Mouse (Mus musculus): ENCODE data around the gene Mink1.
"Not testable (repeated sequence)": the region's sequence is repeated elsewhere in the genome, so short reads cannot be mapped to it uniquely, and the experiment has no call there.

Mink1 gene

GRCm38 (mm10) chr11:70557545-70557944 lies 5.1 kb upstream of the Mink1 start:
- in situ Hi-C loops (cut with MboI) = no loop called here

DNA sequence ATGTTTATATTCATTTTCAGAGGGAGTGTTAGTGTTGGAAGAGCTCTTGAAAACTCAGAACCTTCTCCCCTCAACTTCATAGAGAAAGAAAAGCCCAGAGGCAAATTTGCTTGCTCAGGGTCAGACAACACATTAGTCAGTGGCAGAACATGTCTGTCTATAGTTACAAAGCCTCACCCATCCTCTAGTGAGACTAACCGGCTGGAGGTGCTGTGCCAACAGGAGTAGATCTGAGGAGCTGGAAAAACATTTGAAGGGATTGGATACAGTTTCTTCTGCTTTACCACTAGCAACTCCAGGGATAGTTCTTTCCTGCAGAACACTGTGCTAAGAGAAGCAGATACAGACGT lies 769 bp upstream of the Mink1 start:
- in situ Hi-C loops (cut with MboI) = no loop called here

- in situ Hi-C loops (cut with MboI) = no loop called here
Measured at GRCm38 (mm10) chr11:70562995-70563469, 351 bp downstream of the Mink1 start.

DNA sequence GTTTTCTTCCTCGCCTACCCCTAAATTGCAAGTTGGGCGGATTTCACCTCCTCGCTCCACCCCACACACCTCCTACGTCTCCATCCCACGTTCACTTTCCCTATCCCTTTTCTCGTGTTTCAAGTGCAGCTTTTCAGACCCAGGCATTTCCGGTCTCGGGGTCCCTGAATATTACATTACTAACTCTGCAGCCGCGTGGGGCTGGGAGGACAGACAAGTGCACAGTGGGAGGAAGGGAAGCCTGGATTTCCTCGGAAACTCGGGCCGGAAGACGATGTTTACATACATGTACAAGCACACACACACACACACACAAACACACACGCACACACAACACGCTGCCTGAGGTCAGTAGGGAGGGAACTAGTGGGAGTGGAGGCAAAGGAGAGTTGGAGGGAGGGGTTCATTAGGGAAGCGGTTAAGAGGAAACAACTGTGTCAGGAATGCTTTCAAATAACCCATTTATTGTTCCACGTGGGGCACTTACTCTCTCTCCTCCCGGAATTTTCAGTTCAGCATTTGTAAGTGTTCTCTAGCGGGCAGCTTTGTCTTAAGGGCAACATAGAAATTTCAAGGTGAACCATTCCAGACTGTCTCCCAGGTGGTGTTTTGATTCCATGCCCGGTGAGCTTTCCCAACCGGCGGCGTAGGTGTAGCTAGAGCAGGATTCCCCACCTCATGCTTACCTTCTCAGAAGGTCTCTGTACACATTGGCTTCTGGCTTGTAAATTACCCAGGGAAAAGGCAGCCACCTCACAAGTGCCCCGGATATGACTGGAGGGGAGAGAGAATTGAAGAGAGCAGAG lies 992 bp downstream of the Mink1 start:
- in situ Hi-C loops (cut with MboI) = no loop called here

DNA sequence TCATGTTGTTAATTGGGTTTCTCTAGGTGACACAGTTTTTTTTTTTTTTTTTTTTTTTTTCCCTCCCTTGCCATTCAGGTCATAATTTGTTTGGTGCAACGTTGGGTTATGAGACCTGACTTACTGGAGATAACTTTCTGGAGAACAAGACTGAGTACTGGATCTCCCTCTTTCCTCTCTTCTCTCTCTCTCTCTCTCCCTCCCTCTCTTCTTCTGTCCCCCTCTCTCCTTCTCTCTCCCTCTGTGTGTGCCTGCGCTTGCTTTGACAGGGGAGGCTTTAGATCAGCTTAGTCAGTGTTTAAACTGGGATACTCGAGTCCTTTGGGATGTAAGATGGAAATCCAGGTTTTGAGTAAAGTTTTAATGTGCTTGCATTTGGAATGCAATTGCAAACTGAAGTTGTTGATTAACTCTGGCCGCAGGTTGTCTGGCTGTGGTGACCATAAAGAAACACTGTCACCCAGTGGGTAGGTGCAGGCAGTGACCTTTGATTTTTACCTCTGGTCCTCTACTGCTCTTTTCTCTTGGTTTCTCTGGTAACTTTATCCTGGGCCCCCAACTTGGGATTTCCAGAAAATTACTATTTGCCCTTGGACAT lies 1.7 kb downstream of the Mink1 start:
- in situ Hi-C loops (cut with MboI) = no loop called here

GRCm38 (mm10) chr11:70566586-70566985 lies 3.9 kb downstream of the Mink1 start:
- in situ Hi-C loops (cut with MboI) = no loop called here

- in situ Hi-C loops (cut with MboI) = not testable (repeated sequence)
Measured at GRCm38 (mm10) chr11:70570614-70571013, 7.9 kb downstream of the Mink1 start.

- in situ Hi-C loops (cut with MboI) = no loop called here
Measured at GRCm38 (mm10) chr11:70571641-70572040, 9.0 kb downstream of the Mink1 start.

- in situ Hi-C loops (cut with MboI) = no loop called here
Measured at GRCm38 (mm10) chr11:70572348-70572902, 9.7 kb downstream of the Mink1 start.

GRCm38 (mm10) chr11:70573872-70574271 lies 11.2 kb downstream of the Mink1 start:
- in situ Hi-C loops (cut with MboI) = no loop called here

DNA sequence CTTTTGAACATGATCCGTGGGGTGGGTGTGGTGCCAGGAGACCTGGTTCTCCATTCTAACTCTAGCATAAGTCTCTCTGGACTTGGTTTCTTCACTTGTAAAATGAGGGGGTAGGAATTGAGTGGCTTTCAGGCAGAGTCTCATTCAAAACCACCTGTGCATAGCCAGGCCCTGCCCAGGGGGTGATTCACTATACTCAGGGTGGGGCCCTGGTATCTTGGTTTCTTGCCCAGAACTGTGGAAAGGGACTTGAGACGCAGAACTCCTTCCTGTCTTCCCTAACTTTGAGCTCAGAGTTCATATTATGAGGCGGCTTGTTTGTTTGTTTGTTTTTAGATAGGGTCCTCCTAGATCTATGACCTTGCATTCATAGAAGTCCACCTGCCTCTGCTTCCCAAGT lies 14.5 kb downstream of the Mink1 start:
- in situ Hi-C loops (cut with MboI) = no loop called here

DNA sequence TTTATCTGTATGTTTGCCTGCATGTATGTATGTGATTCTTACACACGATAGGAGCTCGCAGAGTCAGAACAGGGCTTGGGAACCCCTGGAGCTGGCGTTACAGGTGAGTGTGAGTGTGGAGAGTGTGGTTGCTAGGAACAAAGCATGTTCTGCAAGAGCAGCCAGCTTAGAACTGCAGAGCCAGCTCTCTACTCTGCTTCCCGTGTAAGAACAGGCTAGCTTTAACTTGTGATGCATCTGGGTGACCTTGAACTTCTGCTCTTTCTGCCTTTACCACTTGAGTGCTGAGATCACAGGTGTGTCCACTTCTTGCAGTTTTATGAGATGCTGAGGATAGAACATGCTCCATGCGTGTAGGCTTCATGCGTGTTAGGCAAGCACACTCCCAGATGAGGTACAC lies 16.3 kb downstream of the Mink1 start:
- in situ Hi-C loops (cut with MboI) = no loop called here

DNA sequence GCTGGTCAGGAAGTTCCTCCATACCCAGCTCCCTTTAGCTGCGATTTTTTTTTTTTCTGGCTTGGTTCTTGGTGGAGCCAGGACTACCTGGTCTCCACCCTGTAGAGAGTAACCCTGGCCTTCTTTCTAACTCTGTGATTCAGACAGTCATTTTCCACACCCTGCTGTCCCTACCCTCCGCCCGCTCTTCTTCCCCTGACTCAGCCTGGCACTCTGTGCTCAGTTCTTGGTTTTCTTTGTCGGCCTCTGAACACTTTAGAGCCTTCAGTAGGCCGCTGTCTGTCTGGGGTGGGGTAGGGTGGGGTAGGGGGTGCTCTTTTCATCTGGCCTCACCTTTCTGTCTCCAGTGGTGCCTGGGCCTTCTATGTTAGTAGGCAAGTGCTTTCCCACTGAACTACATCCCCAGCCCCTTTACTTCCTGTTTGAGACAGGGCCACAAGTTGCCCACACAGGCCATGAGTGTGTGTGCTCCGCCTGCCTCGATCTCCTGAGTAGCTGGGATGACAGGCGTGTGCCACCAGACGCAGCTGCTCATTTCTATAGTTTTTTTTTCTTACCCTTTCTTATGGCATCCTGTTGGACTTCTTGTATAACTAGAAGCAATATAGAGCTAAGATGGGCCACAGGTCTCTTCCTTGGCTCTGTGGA lies 17.2 kb downstream of the Mink1 start:
- in situ Hi-C loops (cut with MboI) = no loop called here

GRCm38 (mm10) chr11:70580358-70580720 lies 17.7 kb downstream of the Mink1 start:
- in situ Hi-C loops (cut with MboI) = no loop called here

- in situ Hi-C loops (cut with MboI) = no loop called here
Measured at GRCm38 (mm10) chr11:70580921-70581320, 18.2 kb downstream of the Mink1 start.

DNA sequence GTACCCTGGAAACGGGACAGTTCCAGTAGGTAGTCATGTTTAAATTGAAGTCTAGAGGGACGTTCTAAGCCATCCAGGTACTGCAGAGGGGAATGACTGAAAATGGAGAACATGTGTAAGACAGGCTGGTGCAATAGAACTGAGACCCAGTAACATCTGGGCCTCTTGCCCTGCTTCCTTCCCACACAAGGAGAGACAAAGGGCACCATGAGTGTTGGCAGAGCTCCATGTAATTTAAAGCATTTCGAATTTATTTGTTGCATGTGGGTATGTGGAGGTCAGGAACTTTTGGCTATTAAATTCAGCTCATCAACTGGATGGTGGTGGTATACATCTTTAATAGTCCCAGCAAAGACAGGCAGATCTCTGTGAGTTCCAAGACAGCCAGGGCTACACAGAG lies 19.5 kb downstream of the Mink1 start:
- in situ Hi-C loops (cut with MboI) = no loop called here

GRCm38 (mm10) chr11:70583022-70583714 lies 20.5 kb downstream of the Mink1 start:
- in situ Hi-C loops (cut with MboI) = no loop called here

GRCm38 (mm10) chr11:70583775-70584174 lies 21.1 kb downstream of the Mink1 start:
- in situ Hi-C loops (cut with MboI) = no loop called here

DNA sequence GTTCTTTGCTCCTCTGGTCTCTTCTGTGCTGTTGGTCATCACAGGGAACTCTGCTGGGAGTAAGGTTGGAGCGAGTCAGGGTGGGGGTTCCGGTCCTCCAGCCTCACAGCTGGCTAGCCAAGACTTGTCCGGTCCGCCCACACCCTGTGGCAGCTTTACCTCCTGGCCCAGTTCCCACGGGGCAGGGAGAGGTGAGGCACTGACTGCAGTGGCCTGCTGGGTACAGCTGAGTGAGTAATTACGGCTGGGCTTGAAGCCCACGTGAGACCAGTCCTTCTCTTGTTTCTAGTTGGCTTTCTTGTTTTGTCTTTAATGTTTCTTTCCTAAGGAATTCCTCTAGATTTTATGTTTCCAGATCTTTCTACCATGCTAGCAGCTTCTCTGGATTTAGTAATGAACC lies 22.8 kb downstream of the Mink1 start:
- in situ Hi-C loops (cut with MboI) = no loop called here

DNA sequence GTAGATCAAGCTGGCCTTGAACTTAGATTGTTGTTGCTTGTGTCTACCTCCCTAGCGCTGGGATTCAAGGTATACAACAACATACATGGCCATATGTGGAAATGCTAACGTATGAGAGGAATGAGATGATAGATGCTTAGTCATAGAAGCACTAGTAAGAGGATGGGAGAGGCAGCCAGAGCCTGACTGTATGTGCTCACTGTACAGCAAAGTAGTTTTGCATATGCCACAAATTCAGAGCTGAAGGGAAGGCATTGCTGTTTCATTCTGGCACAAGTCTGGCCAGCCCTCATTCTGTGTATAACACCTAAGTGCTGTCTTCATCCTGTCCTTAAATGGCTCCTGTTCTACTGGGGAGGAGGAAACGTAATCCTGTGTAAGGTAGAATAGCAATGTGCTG lies 23.6 kb downstream of the Mink1 start:
- in situ Hi-C loops (cut with MboI) = no loop called here

GRCm38 (mm10) chr11:70586954-70587353 lies 24.3 kb downstream of the Mink1 start:
- in situ Hi-C loops (cut with MboI) = no loop called here

DNA sequence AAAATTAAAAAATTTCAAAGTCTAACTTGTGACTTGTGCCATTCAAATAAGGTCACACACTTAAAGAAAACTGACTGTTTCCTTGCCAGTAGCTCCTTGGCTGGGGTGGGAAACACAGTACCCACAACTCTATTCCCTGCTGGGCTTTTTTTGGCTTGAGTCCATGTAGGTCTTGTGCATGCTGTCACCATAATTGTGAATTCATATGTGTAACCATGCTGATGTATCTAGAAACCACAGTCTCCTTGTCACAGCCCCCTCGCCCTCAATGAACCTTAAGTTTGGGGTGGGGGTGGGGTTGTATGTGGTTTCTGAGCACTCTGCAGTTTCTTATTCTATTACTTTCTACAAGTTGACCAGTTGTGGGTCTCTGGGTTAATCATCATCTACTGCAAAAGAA lies 29.1 kb downstream of the Mink1 start:
- in situ Hi-C loops (cut with MboI) = no loop called here

Data from mature B cell (primary cell).